Mouse (Mus musculus): ENCODE results near the gene Pde6d. TPM values are rescaled to one million over a fixed set of nuclear protein-coding genes. Genes with fewer than 3 reads are reported as not detected.
"Not testable (repeated sequence)": the region's sequence is repeated elsewhere in the genome, so short reads cannot be mapped to it uniquely, and the experiment has no call there.

The Pde6d gene
- polyA plus RNA-seq, 1 experiment from 2014 or later, result 42.6 TPM

- no peak for TF ChIP-seq CTCF (IDR thresholded peaks at IDR 0.05; ENCODE audit: low read depth)
- ATAC-seq, result no peak
- 56% methylated on average over 7 of the region's 7 CpGs for WGBS
Observed at GRCm38 (mm10) chr1:86557872-86558271, 24.6 kb downstream of the Pde6d start.

DNA sequence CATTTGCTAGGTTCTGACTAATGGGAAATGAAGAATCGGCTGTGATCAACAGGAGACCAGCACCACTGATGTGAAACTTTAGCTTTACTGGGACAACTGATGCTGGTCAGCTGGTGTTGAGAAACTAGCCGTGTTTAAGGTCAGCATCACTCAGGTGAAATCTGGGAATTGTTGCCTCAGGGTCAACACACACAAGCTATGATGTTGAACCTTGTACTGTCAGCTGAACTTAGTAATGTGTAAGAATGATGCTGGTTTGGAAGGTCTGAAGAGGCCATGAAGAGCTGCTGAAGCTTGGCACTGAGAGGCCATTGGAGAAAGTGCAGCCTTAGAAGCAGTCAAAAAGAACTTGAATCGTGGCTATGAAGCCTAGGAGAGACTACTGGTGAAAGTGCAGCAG is 26.8 kb downstream of the Pde6d start:
- WGBS, result 86% methylated on average over 3 of the region's 3 CpGs
- H3K4me2 ChIP-seq (replicated peaks; ENCODE audit: low read depth), result no peak overlapping the region
- no peaks in the 10 kb centered on the region for H3K36me3 ChIP-seq (ENCODE audit: control insufficient read depth, insufficient read depth)
- H3K4me1 ChIP-seq (replicated peaks; ENCODE audit: control insufficient read depth, insufficient read depth, low read length), result no peaks in the 10 kb centered on the region
- no peaks in the 10 kb centered on the region for H3K9me3 ChIP-seq (ENCODE audit: control insufficient read depth)
- H3K27me3 ChIP-seq (replicated peaks; ENCODE audit: control insufficient read depth, insufficient read depth, low read length), result no peaks in the 10 kb centered on the region
- no peak for ATAC-seq
- no peak overlapping the region for H3K9ac ChIP-seq (ENCODE audit: low read depth, low read length)
- H3K27ac ChIP-seq (ENCODE audit: low read depth, low read length), result no peak overlapping the region
- TF ChIP-seq CTCF (IDR thresholded peaks at IDR 0.05; ENCODE audit: low read depth), result no peak
- H3K4me3 ChIP-seq (ENCODE audit: low read depth, low read length), result no peak overlapping the region

More at GRCm38 (mm10) chr1:86557872-86558271, 24.6 kb downstream of the Pde6d start:
- no peaks in the 10 kb centered on the region for H3K27me3 ChIP-seq (replicated peaks; ENCODE audit: control insufficient read depth, insufficient read depth, low read length)
- no peak overlapping the region for H3K4me2 ChIP-seq (replicated peaks; ENCODE audit: low read depth)
- H3K36me3 ChIP-seq (ENCODE audit: control insufficient read depth, insufficient read depth), result no peaks in the 10 kb centered on the region
- H3K4me1 ChIP-seq (replicated peaks; ENCODE audit: control insufficient read depth, insufficient read depth, low read length), result no peaks in the 10 kb centered on the region
- H3K9me3 ChIP-seq (ENCODE audit: control insufficient read depth), result no peaks in the 10 kb centered on the region
- H3K9ac ChIP-seq (ENCODE audit: low read depth, low read length), result no peak overlapping the region
- H3K27ac ChIP-seq (ENCODE audit: low read depth, low read length), result no peak overlapping the region
- H3K4me3 ChIP-seq (ENCODE audit: low read depth, low read length), result no peak overlapping the region

DNA sequence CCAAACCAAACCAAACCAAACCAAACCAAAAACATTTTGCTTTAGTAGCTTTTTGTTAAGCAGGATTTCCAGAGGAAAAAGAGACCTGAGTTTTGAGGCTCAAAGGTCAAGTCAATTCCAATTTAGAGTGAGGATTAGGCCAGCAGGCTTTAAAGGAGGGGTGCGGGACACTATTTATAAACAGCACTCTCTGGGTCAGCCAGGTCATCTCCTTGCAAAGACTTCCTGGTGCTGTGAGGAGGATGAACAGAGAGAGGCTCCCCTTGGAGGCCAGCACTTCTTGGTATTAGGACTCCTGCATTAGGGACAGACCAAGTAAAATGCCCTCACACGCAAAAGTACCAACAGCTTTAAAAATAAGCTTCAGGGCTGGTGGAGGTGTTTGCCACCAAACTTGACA is 30.6 kb downstream of the Pde6d start:
- Histone ChIP-seq H3K4me1 (replicated peaks; ENCODE audit: control insufficient read depth, insufficient read depth, low read length) (no peaks in the 10 kb centered on the region), H3K36me3 (ENCODE audit: control insufficient read depth, insufficient read depth) (no peaks in the 10 kb centered on the region), H3K27ac (ENCODE audit: low read depth, low read length) (no peak overlapping the region), H3K4me2 (replicated peaks; ENCODE audit: low read depth) (no peak overlapping the region), H3K9me3 (ENCODE audit: control insufficient read depth) (no peaks in the 10 kb centered on the region), H3K4me3 (ENCODE audit: low read depth, low read length) (no peak overlapping the region), H3K9ac (ENCODE audit: low read depth, low read length) (no peak overlapping the region), H3K27me3 (replicated peaks; ENCODE audit: control insufficient read depth, insufficient read depth, low read length) (no peaks in the 10 kb centered on the region)
- ATAC-seq, result 0 out of 2 replicates have a peak, but pooled peaks have one; percentile 54
- WGBS, result 38% methylated on average over 2 of the region's 2 CpGs
- TF ChIP-seq CTCF (IDR thresholded peaks at IDR 0.05; ENCODE audit: low read depth), result no peak

DNA sequence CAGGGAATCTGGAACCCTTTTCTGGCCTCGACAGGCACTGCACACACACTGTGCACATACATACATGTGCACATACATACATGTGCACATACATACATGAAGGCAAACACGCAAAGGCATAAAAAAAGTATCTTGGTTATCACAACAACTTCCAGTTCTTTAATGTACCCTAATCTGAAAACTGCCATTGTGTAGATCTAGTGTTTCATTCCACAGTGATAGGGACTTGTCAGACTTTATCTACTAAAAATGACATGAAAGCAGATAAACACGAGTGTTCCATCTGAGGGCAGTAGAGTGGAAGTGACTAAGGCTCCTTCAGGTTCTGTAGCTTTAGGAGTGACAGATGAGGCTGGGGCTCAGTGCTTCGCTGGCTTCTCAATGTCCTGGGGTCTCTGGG is 31.1 kb downstream of the Pde6d start:
- TF ChIP-seq CTCF (IDR thresholded peaks at IDR 0.05; ENCODE audit: low read depth), result no peak
- no peaks in the 10 kb centered on the region for H3K9me3 ChIP-seq (ENCODE audit: control insufficient read depth)
- no peaks in the 10 kb centered on the region for H3K27me3 ChIP-seq (replicated peaks; ENCODE audit: control insufficient read depth, insufficient read depth, low read length)
- no peak overlapping the region for H3K27ac ChIP-seq (ENCODE audit: low read depth, low read length)
- 74% methylated on average over 4 of the region's 4 CpGs for WGBS
- no peak for ATAC-seq
- H3K4me2 ChIP-seq (replicated peaks; ENCODE audit: low read depth), result no peak overlapping the region
- 0 out of 2 replicates have a peak, but pooled peaks cover 6% of the 10 kb centered on the region for H3K36me3 ChIP-seq (ENCODE audit: control insufficient read depth, insufficient read depth)
- no peak overlapping the region for H3K4me3 ChIP-seq (ENCODE audit: low read depth, low read length)
- no peaks in the 10 kb centered on the region for H3K4me1 ChIP-seq (replicated peaks; ENCODE audit: control insufficient read depth, insufficient read depth, low read length)
- H3K9ac ChIP-seq (ENCODE audit: low read depth, low read length), result no peak overlapping the region

GRCm38 (mm10) chr1:86546797-86547196 is 35.6 kb downstream of the Pde6d start:
- Histone ChIP-seq H3K36me3 (ENCODE audit: control insufficient read depth, insufficient read depth) (peaks cover 46% of the 10 kb centered on the region), H3K27ac (ENCODE audit: low read depth, low read length) (no peak overlapping the region), H3K9ac (ENCODE audit: low read depth, low read length) (no peak overlapping the region), H3K27me3 (replicated peaks; ENCODE audit: control insufficient read depth, insufficient read depth, low read length) (no peaks in the 10 kb centered on the region), H3K4me3 (ENCODE audit: low read depth, low read length) (no peak overlapping the region), H3K4me2 (replicated peaks; ENCODE audit: low read depth) (no peak overlapping the region), H3K9me3 (ENCODE audit: control insufficient read depth) (no peaks in the 10 kb centered on the region), H3K4me1 (replicated peaks; ENCODE audit: control insufficient read depth, insufficient read depth, low read length) (no peaks in the 10 kb centered on the region)
- WGBS, result 79% methylated on average over 3 of the region's 3 CpGs
- ATAC-seq, result no peak
- no peak for TF ChIP-seq CTCF (IDR thresholded peaks at IDR 0.05; ENCODE audit: low read depth)

- WGBS, result 76% methylated on average over 2 of the region's 2 CpGs
- Histone ChIP-seq H3K27ac (ENCODE audit: low read depth, low read length) (no peak overlapping the region), H3K27me3 (replicated peaks; ENCODE audit: control insufficient read depth, insufficient read depth, low read length) (no peaks in the 10 kb centered on the region), H3K4me1 (replicated peaks; ENCODE audit: control insufficient read depth, insufficient read depth, low read length) (no peaks in the 10 kb centered on the region), H3K9me3 (ENCODE audit: control insufficient read depth) (no peaks in the 10 kb centered on the region), H3K4me3 (ENCODE audit: low read depth, low read length) (no peak overlapping the region), H3K36me3 (ENCODE audit: control insufficient read depth, insufficient read depth) (peaks cover 48% of the 10 kb centered on the region), H3K4me2 (replicated peaks; ENCODE audit: low read depth) (no peak overlapping the region), H3K9ac (ENCODE audit: low read depth, low read length) (no peak overlapping the region)
- no peak for ATAC-seq
- TF ChIP-seq CTCF (IDR thresholded peaks at IDR 0.05; ENCODE audit: low read depth), result no peak
Observed at GRCm38 (mm10) chr1:86542584-86542983, 39.8 kb downstream of the Pde6d start.

DNA sequence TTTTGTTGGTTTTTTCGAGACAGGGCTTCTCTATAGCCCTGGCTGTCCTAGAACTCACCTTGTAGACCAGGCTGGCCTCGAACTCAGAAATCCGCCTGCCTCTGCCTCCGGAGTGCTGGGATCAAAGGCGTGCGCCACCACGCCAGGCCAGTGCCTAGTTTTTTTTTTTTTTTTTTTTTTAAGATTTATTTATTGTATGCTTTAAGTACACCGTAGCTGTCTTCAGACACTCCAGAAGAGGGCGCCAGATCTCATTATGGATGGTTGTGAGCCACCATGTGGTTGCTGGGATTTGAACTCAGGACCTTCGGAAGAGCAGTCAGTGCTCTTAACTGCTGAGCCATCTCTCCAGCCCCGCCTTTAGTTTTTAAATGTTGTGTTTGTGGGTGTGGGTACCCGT is 42.8 kb downstream of the Pde6d start:
- H3K4me2 ChIP-seq (replicated peaks; ENCODE audit: low read depth); H3K27me3 ChIP-seq (replicated peaks; ENCODE audit: control insufficient read depth, insufficient read depth, low read length); ATAC-seq; H3K27ac ChIP-seq (ENCODE audit: low read depth, low read length); H3K4me3 ChIP-seq (ENCODE audit: low read depth, low read length); H3K4me1 ChIP-seq (replicated peaks; ENCODE audit: control insufficient read depth, insufficient read depth, low read length); H3K9me3 ChIP-seq (ENCODE audit: control insufficient read depth); H3K9ac ChIP-seq (ENCODE audit: low read depth, low read length): not testable (repeated sequence)
- H3K36me3 ChIP-seq (ENCODE audit: control insufficient read depth, insufficient read depth), result peaks cover 28% of the 10 kb centered on the region
- WGBS, result 89% methylated on average over 12 of the region's 12 CpGs
